Mouse (Mus musculus) ovary, postnatal 36 days (tissue): ENCODE data around the gene Ccdc6.

Experiments
- DNase-seq: peaks from one replicate; pipeline ENCODE4 v3.0.0; 2022; ENCODE audit warnings: low spot score, mixed read lengths

Ccdc6 gene

GRCm38 (mm10) chr10:70095031-70095470 is 1.9 kb upstream of the Ccdc6 start:
- DNase-seq: peak; percentile 58

- no peak for DNase-seq
Measured at GRCm38 (mm10) chr10:70095506-70096270, 1.2 kb upstream of the Ccdc6 start.

GRCm38 (mm10) chr10:70097291-70097901 is 475 bp downstream of the Ccdc6 start:
- peak; percentile 50 for DNase-seq

GRCm38 (mm10) chr10:70097911-70098569 is 1.1 kb downstream of the Ccdc6 start:
- DNase-seq: peak; percentile 58

GRCm38 (mm10) chr10:70098626-70099025 is 1.7 kb downstream of the Ccdc6 start:
- DNase-seq: no peak

GRCm38 (mm10) chr10:70099052-70099451 is 2.1 kb downstream of the Ccdc6 start:
- DNase-seq: no peak

- DNase-seq: no peak
Measured at GRCm38 (mm10) chr10:70102086-70102485, 5.2 kb downstream of the Ccdc6 start.

- DNase-seq: no peak
Measured at GRCm38 (mm10) chr10:70108016-70108415, 11.1 kb downstream of the Ccdc6 start.

GRCm38 (mm10) chr10:70109974-70110373 is 13.1 kb downstream of the Ccdc6 start:
- no peak for DNase-seq

GRCm38 (mm10) chr10:70110815-70111214 is 13.9 kb downstream of the Ccdc6 start:
- no peak for DNase-seq

- no peak for DNase-seq
Measured at GRCm38 (mm10) chr10:70111643-70112042, 14.7 kb downstream of the Ccdc6 start.

GRCm38 (mm10) chr10:70114048-70114635 is 17.2 kb downstream of the Ccdc6 start:
- DNase-seq: no peak

GRCm38 (mm10) chr10:70116454-70116853 is 19.5 kb downstream of the Ccdc6 start:
- DNase-seq: no peak

- DNase-seq: no peak
Measured at GRCm38 (mm10) chr10:70119451-70119850, 22.5 kb downstream of the Ccdc6 start.

GRCm38 (mm10) chr10:70119851-70120370 is 23.0 kb downstream of the Ccdc6 start:
- DNase-seq: no peak

GRCm38 (mm10) chr10:70120671-70121405 is 23.9 kb downstream of the Ccdc6 start:
- DNase-seq: peak; percentile 24

- DNase-seq: no peak
Measured at GRCm38 (mm10) chr10:70121406-70121695, 24.4 kb downstream of the Ccdc6 start.

GRCm38 (mm10) chr10:70123454-70123853 is 26.5 kb downstream of the Ccdc6 start:
- DNase-seq: no peak

GRCm38 (mm10) chr10:70125491-70125890 is 28.6 kb downstream of the Ccdc6 start:
- no peak for DNase-seq

GRCm38 (mm10) chr10:70127273-70127672 is 30.4 kb downstream of the Ccdc6 start:
- DNase-seq: no peak

GRCm38 (mm10) chr10:70128408-70128807 is 31.5 kb downstream of the Ccdc6 start:
- DNase-seq: no peak

GRCm38 (mm10) chr10:70132087-70132560 is 35.2 kb downstream of the Ccdc6 start:
- DNase-seq: no peak
